Mouse (Mus musculus): ENCODE results near the gene Esrra. TPM values are rescaled to one million over a fixed set of nuclear protein-coding genes. Genes with fewer than 3 reads are reported as not detected.

Esrra gene
- 9.0 TPM for polyA plus RNA-seq (2017; shearing (Covaris generic))

GRCm38 (mm10) chr19:6921647-6922567 is at the start of gene Esrra:
Gene Esrra (minus strand): TSS chr19:6921813.

GRCm38 (mm10) chr19:6942249-6942691 is 20.7 kb upstream of the Esrra start, which contains the start of gene Gpr137:
Gene Gpr137 (minus strand): TSS chr19:6942480.

GRCm38 (mm10) chr19:6941372-6942248 is 20.0 kb upstream of the Esrra start, which contains the start of gene Bad:
Gene Bad (plus strand): TSS chr19:6941861.

GRCm38 (mm10) chr19:6934195-6934977 is 12.8 kb upstream of the Esrra start, which contains the start of gene Kcnk4:
Gene Kcnk4 (minus strand): TSS chr19:6934515.

GRCm38 (mm10) chr19:6925307-6925573 is 3.6 kb upstream of the Esrra start, which contains the start of gene Catsperz:
Gene Catsperz (minus strand): TSS chr19:6925380.

GRCm38 (mm10) chr19:6909507-6910289 is 11.9 kb downstream of the Esrra start, which contains the start of the genes Trmt112 and Prdx5:
Gene Trmt112 (plus strand): TSS chr19:6909698.
Gene Prdx5 (minus strand): TSS chr19:6910106.

Other genes starting within 250 kb of the Esrra start
- 53.0 TPM for gene Rps6ka4, start 81.2 kb downstream of the Esrra start, polyA plus RNA-seq (2017; shearing (Covaris generic))
- 68.9 TPM for gene Ccdc88b, start 63.6 kb downstream of the Esrra start, polyA plus RNA-seq (2017; shearing (Covaris generic))
- gene Trmt112, start 12.1 kb downstream of the Esrra start, polyA plus RNA-seq (2017; shearing (Covaris generic)) = 181 TPM
- gene Prdx5, start 11.7 kb downstream of the Esrra start, polyA plus RNA-seq (2017; shearing (Covaris generic)) = 258 TPM
- gene Catsperz, start 3.6 kb upstream of the Esrra start, polyA plus RNA-seq (2017; shearing (Covaris generic)) = not detected
- not detected for gene Kcnk4, start 12.7 kb upstream of the Esrra start, polyA plus RNA-seq (2017; shearing (Covaris generic))
- 42.3 TPM for gene Bad, start 20.0 kb upstream of the Esrra start, polyA plus RNA-seq (2017; shearing (Covaris generic))
- gene Gpr137, start 20.7 kb upstream of the Esrra start, polyA plus RNA-seq (2017; shearing (Covaris generic)) = 18.2 TPM
- gene Ppp1r14b, start 53.2 kb upstream of the Esrra start, polyA plus RNA-seq (2017; shearing (Covaris generic)) = 32.1 TPM
- 15.8 TPM for gene Plcb3, start 54.7 kb upstream of the Esrra start, polyA plus RNA-seq (2017; shearing (Covaris generic))
- 57.9 TPM for gene Fkbp2, start 58.7 kb upstream of the Esrra start, polyA plus RNA-seq (2017; shearing (Covaris generic))
- gene Vegfb, start 65.8 kb upstream of the Esrra start, polyA plus RNA-seq (2017; shearing (Covaris generic)) = 2.1 TPM
- gene Dnajc4, start 70.8 kb upstream of the Esrra start, polyA plus RNA-seq (2017; shearing (Covaris generic)) = 54.6 TPM
- 39.3 TPM for gene Nudt22, start 74.3 kb upstream of the Esrra start, polyA plus RNA-seq (2017; shearing (Covaris generic))
- gene Trpt1, start 74.3 kb upstream of the Esrra start, polyA plus RNA-seq (2017; shearing (Covaris generic)) = 8.9 TPM
- 472 TPM for gene Fermt3, start 97.7 kb upstream of the Esrra start, polyA plus RNA-seq (2017; shearing (Covaris generic))
- gene Stip1, start 118.2 kb upstream of the Esrra start, polyA plus RNA-seq (2017; shearing (Covaris generic)) = 205 TPM
- 3.3 TPM for gene Macrod1, start 135.0 kb upstream of the Esrra start, polyA plus RNA-seq (2017; shearing (Covaris generic))
- gene Flrt1, start 183.9 kb upstream of the Esrra start, polyA plus RNA-seq (2017; shearing (Covaris generic)) = not detected

Measured in inflammation-experienced regulatory T-cells, adult 16 weeks (primary cell).